8 mouse cellular contexts compared by ENCODE assay signal in the genomic region with DNA sequence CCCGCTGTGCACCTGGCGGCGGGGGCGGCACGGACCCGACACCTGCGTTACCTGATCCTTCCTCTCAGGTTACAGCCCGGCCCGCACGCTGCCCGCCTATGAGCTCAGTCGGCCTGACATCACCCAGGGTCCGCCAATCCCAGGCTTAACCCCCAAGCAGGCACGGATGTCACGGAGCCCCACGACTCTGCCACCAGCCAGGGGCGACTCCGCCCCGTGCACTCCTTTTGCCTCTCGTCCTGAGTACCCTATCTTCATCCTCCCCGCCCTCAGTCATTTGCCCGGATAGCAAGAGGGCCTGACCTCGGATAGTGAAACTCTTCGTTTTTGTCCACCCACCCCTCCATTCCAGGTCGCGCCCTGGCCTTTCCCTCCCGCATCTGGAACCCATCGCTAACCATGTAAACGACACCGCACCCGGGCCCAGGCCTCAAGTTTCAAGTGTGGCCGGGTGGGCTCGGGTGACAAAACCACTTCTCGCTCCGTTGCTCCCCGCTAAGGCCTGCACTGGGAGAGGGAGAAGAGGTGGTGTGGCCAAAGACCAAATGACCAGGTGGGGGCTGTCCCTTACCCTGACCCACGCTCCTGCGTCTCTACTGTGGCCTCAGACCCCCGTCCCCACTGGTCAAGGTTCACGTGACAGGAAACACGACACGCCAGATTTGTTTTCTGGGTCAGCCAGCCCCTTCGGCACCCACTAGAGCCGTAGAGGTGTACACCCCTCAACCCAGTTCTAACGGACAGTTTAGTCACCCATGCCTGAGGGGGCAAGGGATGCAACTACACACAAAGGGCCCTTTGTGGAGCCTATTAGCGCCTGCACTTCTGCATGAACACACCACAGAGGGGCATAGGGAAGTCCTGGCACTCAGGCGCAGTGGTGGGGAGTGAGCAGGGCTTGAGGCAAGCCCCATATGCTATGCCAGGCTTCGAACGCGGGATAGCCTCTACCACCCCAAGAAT. TPM values are rescaled to one million over a fixed set of nuclear protein-coding genes. Genes with fewer than 3 reads are reported as not detected.
DNase-seq lines count a peak whose midpoint lies in the region; ATAC-seq lines count a peak whose summit lies in the region.

No protein-coding gene starts in this region.

- H3K4me3 ChIP-seq in heart, embryonic 14.5 days (ENCODE audit: control insufficient read depth in 1 of 2, insufficient read depth in 1 of 2, low read depth in 1 of 2, low read length in 2 of 2) = peak overlapping the region; percentile 2 to 39; a peak in 3 of 4 replicates
- H3K4me3 ChIP-seq in brown adipose tissue, adult 24 weeks (ENCODE audit: insufficient read depth, low read depth, low read length) = peak overlapping the region; percentile 40; the same call in 1 of the 2 replicates

- no peaks in the 10 kb centered on the region for H3K36me3 ChIP-seq in heart, embryonic 14.5 days (ENCODE audit: control insufficient read depth, insufficient read depth, low read length)

- 9% methylated on average over 50 of the region's 50 CpGs for WGBS in heart, embryonic 14.5 days

- H3K9me3 ChIP-seq in heart, embryonic 14.5 days (ENCODE audit: control insufficient read depth, low read length) = no peaks in the 10 kb centered on the region

- H3K9ac ChIP-seq in heart, embryonic 14.5 days (ENCODE audit: low read length) = no peak overlapping the region

- ATAC-seq in heart, embryonic 14.5 days (ENCODE audit: insufficient number of reproducible peaks, insufficient read depth, low FRiP score, low read depth) = no peak
- no peak for ATAC-seq in cerebellum, adult (ENCODE audit: insufficient number of reproducible peaks, low FRiP score, low TSS enrichment)

- H3K4me1 ChIP-seq in heart, embryonic 14.5 days (ENCODE audit: control insufficient read depth in 2 of 2, insufficient read depth in 2 of 2, low read length in 2 of 2) = peaks cover 0 to 22% of the 10 kb centered on the region in 2 experiments; a peak in 3 of 4 replicates
- H3K4me1 ChIP-seq in brown adipose tissue, adult 24 weeks (ENCODE audit: control insufficient read depth, insufficient read depth, insufficient read length, low read length) = peaks cover 3% of the 10 kb centered on the region; the same call in 1 of the 2 replicates

- H3K27me3 ChIP-seq in heart, embryonic 14.5 days (ENCODE audit: control insufficient read depth, insufficient read depth, low read length) = peaks cover 77% of the 10 kb centered on the region

- DNase-seq in heart, adult 18-20 months = no peak
- DNase-seq in induced T-regulatory cell, adult 2 months (ENCODE audit: low read depth) = peak; percentile 45
- peak; percentile 55 for DNase-seq in naive thymus-derived CD4-positive, alpha-beta T cell, adult 2 months (ENCODE audit: low read depth)
- DNase-seq in thymus, postnatal 14 days = no peak
- DNase-seq in urinary bladder, postnatal 10 days (ENCODE audit: low spot score) = no peak

- H3K4me2 ChIP-seq in heart, embryonic 14.5 days (ENCODE audit: low read length) = peak overlapping the region; percentile 74

- no peak overlapping the region for H3K27ac ChIP-seq in heart, embryonic 14.5 days (replicated peaks in 1 of 2; ENCODE audit: control insufficient read depth in 1 of 2, insufficient read depth in 1 of 2, low read depth in 2 of 2, low read length in 2 of 2)
- no peak overlapping the region for H3K27ac ChIP-seq in brown adipose tissue, adult 24 weeks (replicated peaks; ENCODE audit: low read depth, low read length)

RNA-seq across cellular contexts. Expression of a gene that starts 16.4 kb away (rescaled TPM):
- polyA plus RNA-seq in heart, embryonic 14.5 days (2014; fragmentation: Nextera tagmentation; extraction: Ambion mirVana) = 0.34 and 0.43 TPM in 2 replicates
- total RNA-seq in heart, adult 18-20 months (2021) = 1 to 10 TPM; 1.4 to 1.6 TPM
- polyA plus RNA-seq in brown adipose tissue, adult 24 weeks (2012; ENCODE audit: insufficient read depth, insufficient read length, missing spikeins) = 1.9 TPM in 1 of 2 replicates, not detected in the other

RNA-seq across cellular contexts. Expression of a gene that starts 20.1 kb away (rescaled TPM):
- polyA plus RNA-seq in heart, embryonic 14.5 days (2014; fragmentation: Nextera tagmentation; extraction: Ambion mirVana) = 0.63 and 0.76 TPM in 2 replicates
- 1 to 10 TPM; 2.5 to 2.7 TPM for total RNA-seq in heart, adult 18-20 months (2021)
- polyA plus RNA-seq in brown adipose tissue, adult 24 weeks (2012; ENCODE audit: insufficient read depth, insufficient read length, missing spikeins) = 1.0 TPM in 1 of 2 replicates, not detected in the other

RNA-seq across cellular contexts. Expression of a gene that starts 26.6 kb away (rescaled TPM):
- not detected in 2 replicates for polyA plus RNA-seq in heart, embryonic 14.5 days (2014; fragmentation: Nextera tagmentation; extraction: Ambion mirVana)
- not detected for total RNA-seq in heart, adult 18-20 months (2021)
- not detected in 2 replicates for polyA plus RNA-seq in brown adipose tissue, adult 24 weeks (2012; ENCODE audit: insufficient read depth, insufficient read length, missing spikeins)

RNA-seq across cellular contexts. Expression of a gene that starts 45.8 kb away (rescaled TPM):
- 62.8 and 72.9 TPM in 2 replicates for polyA plus RNA-seq in heart, embryonic 14.5 days (2014; fragmentation: Nextera tagmentation; extraction: Ambion mirVana)
- 10 to 100 TPM; 61.9 to 66.2 TPM for total RNA-seq in heart, adult 18-20 months (2021)
- polyA plus RNA-seq in brown adipose tissue, adult 24 weeks (2012; ENCODE audit: insufficient read depth, insufficient read length, missing spikeins) = 15.6 and 19.4 TPM in 2 replicates

RNA-seq across cellular contexts. Expression of a gene that starts 59.8 kb away (rescaled TPM):
- polyA plus RNA-seq in heart, embryonic 14.5 days (2014; fragmentation: Nextera tagmentation; extraction: Ambion mirVana) = 8.5 and 8.6 TPM in 2 replicates
- 10 to 100 TPM; 10.9 to 15.9 TPM for total RNA-seq in heart, adult 18-20 months (2021)
- 2.3 and 5.7 TPM in 2 replicates for polyA plus RNA-seq in brown adipose tissue, adult 24 weeks (2012; ENCODE audit: insufficient read depth, insufficient read length, missing spikeins)

Comparison
In these comparisons a context has a peak if more than half of its experiments do, and no peak if none do; other contexts are left out.
1. DNase-seq: peak in induced T-regulatory cell, adult 2 months (single experiment) and naive thymus-derived CD4-positive, alpha-beta T cell, adult 2 months (single experiment); none in heart, adult 18-20 months (0 of 2), thymus, postnatal 14 days (single experiment) and urinary bladder, postnatal 10 days (single experiment).